Mouse (Mus musculus) adrenal gland, adult 2 months (tissue): ENCODE data around the gene Gnaz. TPM values are rescaled to one million over a fixed set of nuclear protein-coding genes. Genes with fewer than 3 reads are reported as not detected.

Experiments
- DNase-seq: peaks from one replicate; pipeline ENCODE4 v3.0.0; 2021
- polyA plus RNA-seq: library from polyadenylated mRNA; depleted of rRNA; stranded (reverse); fragments of >200 nt; gene quantifications from 2 replicates; pipeline ENCODE4 v1.2.3, GENCODE M21; 2012; rRNA removed
- total RNA-seq, 2 experiments: library from RNA; stranded (reverse); gene quantifications; 2 replicates each; pipeline ENCODE4 v1.2.3; 2021

Gene Gnaz
- total and polyA plus RNA-seq, 3 experiments = 2.3 to 8.2 (median 2.4) TPM

- no peak for DNase-seq
These were observed 95.2 kb downstream of the Gnaz start for GRCm38 (mm10) chr10:75062189-75062561.

- no peak for DNase-seq
These were observed 95.6 kb downstream of the Gnaz start for GRCm38 (mm10) chr10:75062621-75063020.

DNA sequence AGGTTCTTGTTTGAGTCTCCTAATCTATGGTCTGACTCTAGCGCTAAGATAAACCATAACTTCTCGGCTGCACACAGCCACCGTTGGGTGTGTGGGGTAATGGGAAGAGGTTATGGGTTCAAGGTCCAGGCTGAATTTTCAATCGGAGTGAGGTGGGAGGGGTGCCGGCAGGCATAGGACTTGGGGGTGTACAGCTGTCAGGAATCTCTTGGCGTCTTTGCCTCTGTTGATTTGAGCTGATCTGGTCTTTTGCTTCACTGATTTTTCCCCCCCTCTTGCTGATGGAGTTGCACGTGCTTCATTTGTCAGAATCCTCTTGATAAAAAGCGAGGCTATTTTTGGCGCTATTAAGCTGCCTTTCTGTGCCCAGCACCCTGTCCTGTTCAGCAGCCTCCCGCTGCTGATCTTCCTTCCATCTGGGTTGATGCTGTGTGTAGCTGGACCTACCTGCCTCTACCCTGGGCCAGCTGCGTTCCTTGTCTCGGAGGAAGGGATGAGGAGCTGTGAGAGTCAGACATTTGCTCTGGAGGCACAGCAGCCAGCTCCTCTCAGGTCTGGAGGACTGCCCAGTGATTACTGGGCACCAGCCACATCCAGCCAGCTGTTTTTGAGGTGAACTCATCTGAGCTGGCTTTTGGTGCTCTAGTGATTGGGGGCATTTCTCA, 96.5 kb downstream of the Gnaz start:
- DNase-seq = peak; percentile 66

GRCm38 (mm10) chr10:75065691-75066090, 98.7 kb downstream of the Gnaz start:
- no peak for DNase-seq

Other genes starting within 250 kb of the Gnaz start
- 1 to 10 TPM in 1 of 2 experiments, not detected in 1; 1.8 TPM for gene Rsph14, start 65.4 kb downstream of the Gnaz start, total RNA-seq
- gene Rsph14, start 65.4 kb downstream of the Gnaz start, polyA plus RNA-seq = 0.54 TPM in 1 of 2 replicates, not detected in the other
- gene Rab36, start 69.9 kb downstream of the Gnaz start, total RNA-seq = 10 to 100 TPM; 12.9 to 16.3 TPM
- gene Rab36, start 69.9 kb downstream of the Gnaz start, polyA plus RNA-seq = 38.1 and 40.4 TPM in 2 replicates
- 10 to 100 TPM; 40.2 to 43.2 TPM for gene Bcr, start 93.4 kb downstream of the Gnaz start, total RNA-seq
- gene Bcr, start 93.4 kb downstream of the Gnaz start, polyA plus RNA-seq = 20.0 and 20.1 TPM in 2 replicates
- gene Specc1l, start 244.9 kb downstream of the Gnaz start, total RNA-seq = 10 to 100 TPM; 58.8 to 64.0 TPM
- gene Specc1l, start 244.9 kb downstream of the Gnaz start, polyA plus RNA-seq = 24.3 and 27.8 TPM in 2 replicates